Mouse (Mus musculus) midbrain, embryonic 13.5 days (tissue): ENCODE measurements around the gene Ssbp2. TPM values are rescaled to one million over a fixed set of nuclear protein-coding genes. Genes with fewer than 3 reads are reported as not detected.

Source experiments
- ATAC-seq: fragments of 200-750 bp; cut with Nextera tagmentation; 2 replicates; pipeline ENCODE4 v1.8.0; 2017; ENCODE audit warnings: mild to moderate bottlenecking, moderate TSS enrichment, moderate library complexity
- H3K27ac ChIP-seq: fragments of 300-500 bp; sonication (generic); 2 replicates; pipeline ENCODE4 v1.5.1; 2015; ENCODE audit warnings: inconsistent platforms, mild to moderate bottlenecking, moderate library complexity
- H3K27me3 ChIP-seq: fragments of 300-500 bp; sonication (generic); 2 replicates; pipeline ENCODE4 v1.6.1; 2015; ENCODE audit warnings: mild to moderate bottlenecking, inconsistent platforms
- H3K36me3 ChIP-seq: fragments of 300-500 bp; sonication (generic); 2 replicates; pipeline ENCODE4 v1.6.1; 2015; ENCODE audit warnings: mild to moderate bottlenecking, inconsistent platforms
- H3K4me1 ChIP-seq: fragments of 300-500 bp; sonication (generic); replicated peaks from 2 replicates; pipeline ENCODE4 v1.6.1; 2015; ENCODE audit warnings: inconsistent platforms
- H3K4me2 ChIP-seq: fragments of 300-500 bp; sonication (generic); replicated peaks from 2 replicates; pipeline ENCODE4 v1.6.1; 2015; ENCODE audit warnings: moderate library complexity, mild to moderate bottlenecking, inconsistent platforms
- H3K4me3 ChIP-seq: fragments of 300-500 bp; sonication (generic); replicated peaks from 2 replicates; pipeline ENCODE4 v1.5.1; 2015; ENCODE audit warnings: mild to moderate bottlenecking, inconsistent platforms
- H3K9ac ChIP-seq: fragments of 300-500 bp; sonication (generic); replicated peaks from 2 replicates; pipeline ENCODE4 v1.6.1; 2015; ENCODE audit warnings: mild to moderate bottlenecking, inconsistent platforms
- H3K9me3 ChIP-seq: fragments of 300-500 bp; sonication (generic); 2 replicates; pipeline ENCODE4 v1.6.1; 2016; ENCODE audit warnings: mild to moderate bottlenecking, inconsistent platforms
- WGBS: fragments of 180-500 bp; shearing (Covaris S2); methylation state at CpG from one replicate; pipeline ENCODE4 v1.1.7; 2015; 5-methylcytosine and 5-hydroxymethylcytosine counted together
- polyA plus RNA-seq: library from polyadenylated mRNA; unstranded; fragments of >200 nt; fragmentation: Nextera tagmentation; extraction: Ambion mirVana; gene quantifications from 2 replicates; pipeline ENCODE4 v1.2.1, GENCODE M21; 2015

Gene Ssbp2
- polyA plus RNA-seq, 1 experiment from 2014 or later, result 231 TPM

- WGBS, result 96% methylated on average over 6 of the region's 6 CpGs
- Histone ChIP-seq H3K4me1 (0 out of 2 replicates have a peak, but pooled peaks cover 3% of the 10 kb centered on the region), H3K27me3 (no peaks in the 10 kb centered on the region), H3K9ac (no peak overlapping the region), H3K4me2 (no peak overlapping the region), H3K27ac (no peak overlapping the region), H3K4me3 (no peak overlapping the region), H3K36me3 (peaks cover 13% of the 10 kb centered on the region), H3K9me3 (no peaks in the 10 kb centered on the region)
- no peak for ATAC-seq
Observed at GRCm38 (mm10) chr13:91541069-91541429, 81.0 kb downstream of the Ssbp2 start.

GRCm38 (mm10) chr13:91543555-91543954, 83.5 kb downstream of the Ssbp2 start:
- Histone ChIP-seq H3K27me3 (no peaks in the 10 kb centered on the region), H3K4me1 (no peaks in the 10 kb centered on the region), H3K4me3 (no peak overlapping the region), H3K9ac (no peak overlapping the region), H3K36me3 (peaks cover 16% of the 10 kb centered on the region), H3K9me3 (no peaks in the 10 kb centered on the region), H3K4me2 (no peak overlapping the region), H3K27ac (no peak overlapping the region)
- no peak for ATAC-seq
- 65% methylated on average over 5 of the region's 5 CpGs for WGBS

GRCm38 (mm10) chr13:91564047-91564446, 104.0 kb downstream of the Ssbp2 start:
- no peak for ATAC-seq
- Histone ChIP-seq H3K27me3 (no peaks in the 10 kb centered on the region), H3K9me3 (no peaks in the 10 kb centered on the region), H3K4me3 (no peak overlapping the region), H3K9ac (no peak overlapping the region), H3K4me1 (no peaks in the 10 kb centered on the region), H3K36me3 (no peaks in the 10 kb centered on the region), H3K4me2 (no peak overlapping the region), H3K27ac (no peak overlapping the region)
- WGBS, result 63% methylated on average over 6 of the region's 6 CpGs

DNA sequence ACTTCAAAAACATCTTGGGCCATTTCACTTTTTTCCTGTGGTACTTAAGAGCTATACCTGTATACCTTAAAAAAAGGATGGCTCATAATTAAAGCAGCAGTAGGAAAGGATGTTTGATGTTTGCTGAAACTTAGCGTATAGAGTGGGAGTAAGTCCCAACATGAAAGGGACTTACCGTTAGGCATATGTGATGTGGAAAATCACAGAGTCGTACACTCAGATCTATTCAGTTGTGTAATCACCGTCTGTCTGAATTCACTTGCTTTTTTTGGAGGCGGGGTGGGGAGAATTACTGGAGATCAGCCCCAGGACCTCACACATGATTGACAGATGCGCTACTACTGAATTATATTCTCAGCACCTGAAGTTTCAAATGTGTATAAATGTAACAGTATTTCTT, 104.7 kb downstream of the Ssbp2 start:
- H3K9me3 ChIP-seq, result no peaks in the 10 kb centered on the region
- 0 out of 2 replicates have a peak, but pooled peaks cover 2% of the 10 kb centered on the region for H3K36me3 ChIP-seq

DNA sequence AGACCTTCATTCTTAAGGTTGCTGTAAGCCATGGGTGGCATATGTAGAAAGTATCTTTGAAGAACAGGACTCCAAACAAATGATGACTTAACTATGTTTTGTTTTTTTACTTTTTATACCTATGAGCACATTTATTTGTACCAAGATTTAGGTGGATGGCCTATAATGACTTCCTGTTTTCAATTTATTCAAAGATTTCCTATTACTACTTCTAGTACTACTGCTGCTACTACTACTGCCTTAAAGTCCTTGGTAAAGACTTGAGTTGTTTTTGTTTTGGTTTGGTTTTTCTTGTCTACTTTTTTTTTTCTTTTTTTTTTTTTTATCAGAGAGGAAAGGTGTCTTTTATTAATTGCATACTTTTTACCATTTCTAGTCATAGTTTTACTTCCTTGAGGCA, 121.4 kb downstream of the Ssbp2 start:
- no peaks in the 10 kb centered on the region for H3K4me1 ChIP-seq
- no peak overlapping the region for H3K9ac ChIP-seq
- H3K36me3 ChIP-seq, result no peaks in the 10 kb centered on the region
- H3K4me2 ChIP-seq, result no peak overlapping the region
- H3K27ac ChIP-seq, result no peak overlapping the region
- ATAC-seq, result no peak
- no peaks in the 10 kb centered on the region for H3K9me3 ChIP-seq
- H3K27me3 ChIP-seq, result no peaks in the 10 kb centered on the region
- H3K4me3 ChIP-seq, result no peak overlapping the region

More for the DNA sequence above, 104.7 kb downstream of the Ssbp2 start:
- Histone ChIP-seq H3K27ac (no peak overlapping the region), H3K9ac (no peak overlapping the region), H3K4me3 (no peak overlapping the region), H3K27me3 (no peaks in the 10 kb centered on the region), H3K4me2 (no peak overlapping the region), H3K4me1 (no peaks in the 10 kb centered on the region)
- ATAC-seq, result no peak
- WGBS, result 69% methylated on average over 6 of the region's 6 CpGs

DNA sequence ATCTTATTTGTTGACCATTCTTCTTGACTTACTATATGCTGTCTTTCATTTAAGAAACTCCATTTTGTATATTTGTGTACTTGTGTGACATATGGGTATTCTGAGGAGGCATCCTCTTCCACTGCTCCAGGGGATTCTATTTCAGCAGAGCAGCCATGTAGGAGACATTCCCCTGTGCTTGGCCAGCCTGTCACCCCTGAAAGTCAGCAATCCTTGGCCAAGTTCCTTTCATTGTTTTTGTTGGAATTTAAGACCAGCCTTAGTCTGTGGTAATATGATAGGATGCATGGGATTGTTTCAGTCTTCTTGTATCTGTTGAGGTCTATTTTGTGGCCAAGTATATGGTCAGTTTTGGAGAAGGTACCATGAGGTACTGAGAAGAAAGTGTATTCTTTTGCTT, 122.1 kb downstream of the Ssbp2 start:
- no peak overlapping the region for H3K27ac ChIP-seq
- H3K4me3 ChIP-seq, result no peak overlapping the region
- no peaks in the 10 kb centered on the region for H3K9me3 ChIP-seq
- H3K4me1 ChIP-seq, result no peaks in the 10 kb centered on the region
- no peaks in the 10 kb centered on the region for H3K36me3 ChIP-seq
- no peak overlapping the region for H3K4me2 ChIP-seq
- ATAC-seq, result no peak
- H3K9ac ChIP-seq, result no peak overlapping the region
- no peaks in the 10 kb centered on the region for H3K27me3 ChIP-seq

GRCm38 (mm10) chr13:91586368-91586767, 126.3 kb downstream of the Ssbp2 start:
- no peaks in the 10 kb centered on the region for H3K9me3 ChIP-seq
- ATAC-seq, result no peak
- H3K9ac ChIP-seq, result no peak overlapping the region
- H3K36me3 ChIP-seq, result no peaks in the 10 kb centered on the region
- 73% methylated on average over 5 of the region's 5 CpGs for WGBS
- no peaks in the 10 kb centered on the region for H3K4me1 ChIP-seq
- H3K4me3 ChIP-seq, result no peak overlapping the region
- no peak overlapping the region for H3K27ac ChIP-seq
- H3K4me2 ChIP-seq, result no peak overlapping the region
- no peaks in the 10 kb centered on the region for H3K27me3 ChIP-seq

- 10% methylated on average over 2 of the region's 2 CpGs for WGBS
- Histone ChIP-seq H3K4me2 (no peak overlapping the region), H3K36me3 (no peaks in the 10 kb centered on the region), H3K27ac (no peak overlapping the region), H3K4me3 (no peak overlapping the region), H3K4me1 (no peaks in the 10 kb centered on the region), H3K9ac (no peak overlapping the region), H3K27me3 (no peaks in the 10 kb centered on the region), H3K9me3 (no peaks in the 10 kb centered on the region)
- ATAC-seq, result no peak
Observed at GRCm38 (mm10) chr13:91588475-91588874, 128.4 kb downstream of the Ssbp2 start.

GRCm38 (mm10) chr13:91591863-91592262, 131.8 kb downstream of the Ssbp2 start:
- H3K4me2 ChIP-seq, result no peak overlapping the region
- no peaks in the 10 kb centered on the region for H3K36me3 ChIP-seq
- no peaks in the 10 kb centered on the region for H3K27me3 ChIP-seq
- H3K4me1 ChIP-seq, result no peaks in the 10 kb centered on the region
- no peak overlapping the region for H3K27ac ChIP-seq
- H3K9me3 ChIP-seq, result no peaks in the 10 kb centered on the region
- ATAC-seq, result no peak
- H3K9ac ChIP-seq, result no peak overlapping the region
- no peak overlapping the region for H3K4me3 ChIP-seq
- 60% methylated on average over 4 of the region's 4 CpGs for WGBS

DNA sequence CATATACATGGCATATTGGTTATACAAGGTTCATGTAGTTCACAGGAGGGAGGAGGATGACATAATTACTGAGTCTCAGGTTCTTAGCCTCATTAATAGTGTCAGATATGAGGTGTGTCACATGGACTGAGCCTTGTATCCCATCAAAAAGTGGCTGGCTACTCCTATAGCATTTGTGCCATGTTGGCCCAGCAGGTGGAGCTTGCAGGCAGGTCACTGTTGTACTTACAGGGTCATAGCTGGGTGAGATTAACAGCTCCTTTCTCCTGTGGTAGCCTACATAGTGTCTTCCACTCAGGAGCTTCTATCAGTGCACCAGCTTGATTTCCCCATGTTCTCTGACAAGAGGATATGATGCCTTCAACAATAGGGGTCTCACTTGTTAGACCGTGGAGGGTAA, 135.2 kb downstream of the Ssbp2 start:
- no peak overlapping the region for H3K9ac ChIP-seq
- H3K9me3 ChIP-seq, result no peaks in the 10 kb centered on the region
- 0 out of 2 replicates have a peak, but pooled peaks have one; percentile 17 for ATAC-seq
- H3K27ac ChIP-seq, result no peak overlapping the region
- H3K36me3 ChIP-seq, result no peaks in the 10 kb centered on the region
- H3K4me3 ChIP-seq, result no peak overlapping the region
- WGBS, result 83% methylated on average over 1 of the region's 1 CpGs
- no peaks in the 10 kb centered on the region for H3K27me3 ChIP-seq
- H3K4me1 ChIP-seq, result no peaks in the 10 kb centered on the region
- no peak overlapping the region for H3K4me2 ChIP-seq

DNA sequence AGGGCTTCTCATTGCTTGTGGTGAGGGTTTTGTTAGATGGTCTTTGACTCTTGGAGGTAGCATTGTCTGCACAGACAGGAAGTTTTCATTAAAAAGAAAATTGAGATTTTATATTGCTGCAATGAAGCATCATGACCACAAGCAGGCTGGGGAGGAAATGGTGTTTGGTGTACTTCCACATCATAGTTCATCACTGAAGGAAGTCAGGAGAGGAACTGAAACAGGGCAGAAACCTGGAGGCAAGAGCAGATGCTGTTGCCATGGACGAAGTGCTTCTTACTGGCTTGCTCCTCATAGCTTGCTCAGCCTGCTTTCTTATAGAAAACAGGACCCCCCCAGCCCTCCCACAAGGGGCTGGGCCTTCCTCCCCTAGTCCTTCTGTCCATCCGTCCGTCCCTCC, 139.5 kb downstream of the Ssbp2 start:
- no peak overlapping the region for H3K27ac ChIP-seq
- H3K36me3 ChIP-seq, result 0 out of 2 replicates have a peak, but pooled peaks cover 2% of the 10 kb centered on the region
- no peak for ATAC-seq
- no peaks in the 10 kb centered on the region for H3K9me3 ChIP-seq
- no peak overlapping the region for H3K4me3 ChIP-seq
- H3K27me3 ChIP-seq, result no peaks in the 10 kb centered on the region
- no peaks in the 10 kb centered on the region for H3K4me1 ChIP-seq
- H3K9ac ChIP-seq, result no peak overlapping the region
- WGBS, result 95% methylated on average over 3 of the region's 3 CpGs
- no peak overlapping the region for H3K4me2 ChIP-seq

DNA sequence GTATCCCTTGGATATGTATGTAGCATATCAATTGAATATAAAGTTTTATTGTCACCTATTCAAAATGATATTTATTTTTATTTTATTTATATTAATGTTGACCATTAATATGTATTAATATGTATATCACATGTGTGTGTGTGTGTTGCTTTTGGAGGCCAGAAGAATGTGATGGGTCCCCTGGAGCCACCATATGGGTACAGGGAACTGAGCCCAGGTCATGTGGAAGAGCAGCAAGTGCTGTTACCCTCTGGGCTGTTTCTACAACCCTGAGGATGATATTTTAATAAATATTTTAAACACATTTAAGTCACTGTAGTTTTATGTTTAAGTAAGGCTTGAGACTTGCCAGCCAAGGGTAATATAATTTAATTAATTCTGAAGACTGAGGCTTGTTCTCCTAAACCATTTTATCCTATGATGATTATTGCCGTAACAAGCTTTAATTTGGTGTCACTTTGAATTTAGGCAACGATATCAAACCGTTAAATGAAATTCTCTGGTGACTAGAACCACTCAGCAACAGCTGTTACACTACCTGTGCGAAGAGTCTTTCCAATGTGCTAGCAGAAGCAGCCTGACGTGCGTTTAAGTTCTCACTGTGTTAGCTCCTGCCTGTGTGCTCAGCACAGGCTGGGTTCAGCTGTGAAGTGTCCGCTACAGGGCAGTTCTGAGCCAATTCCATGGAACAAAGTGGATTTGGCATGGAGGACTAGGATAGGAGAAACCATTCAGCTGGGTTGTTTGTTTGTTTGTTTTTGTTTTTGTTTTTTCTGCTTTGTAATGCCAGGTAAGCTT, 145.2 kb downstream of the Ssbp2 start:
- H3K4me3 ChIP-seq, result no peak overlapping the region
- no peak overlapping the region for H3K9ac ChIP-seq
- ATAC-seq, result peak; percentile 65; the same call in 1 of the 2 replicates
- H3K36me3 ChIP-seq, result 0 out of 2 replicates have a peak, but pooled peaks cover 2% of the 10 kb centered on the region
- no peaks in the 10 kb centered on the region for H3K9me3 ChIP-seq
- no peaks in the 10 kb centered on the region for H3K27me3 ChIP-seq
- no peaks in the 10 kb centered on the region for H3K4me1 ChIP-seq
- 69% methylated on average over 7 of the region's 7 CpGs for WGBS
- no peak overlapping the region for H3K4me2 ChIP-seq
- no peak overlapping the region for H3K27ac ChIP-seq

GRCm38 (mm10) chr13:91610601-91611000, 150.5 kb downstream of the Ssbp2 start:
- H3K9ac ChIP-seq, result no peak overlapping the region
- no peaks in the 10 kb centered on the region for H3K9me3 ChIP-seq
- no peaks in the 10 kb centered on the region for H3K27me3 ChIP-seq
- no peak overlapping the region for H3K4me2 ChIP-seq
- WGBS, result 85% methylated on average over 4 of the region's 4 CpGs
- no peaks in the 10 kb centered on the region for H3K36me3 ChIP-seq
- no peaks in the 10 kb centered on the region for H3K4me1 ChIP-seq
- no peak overlapping the region for H3K4me3 ChIP-seq
- no peak overlapping the region for H3K27ac ChIP-seq
- no peak for ATAC-seq
